Mouse (Mus musculus) small intestine, adult 2 months (tissue): ENCODE results near the gene Atg4d.

ENCODE experiments used
- CTCF ChIP-seq: fragments of 200-500 bp; IDR thresholded peaks from 2 replicates; pipeline ENCODE4 v1.5.1; 2012; ENCODE audit warnings: low read depth, mild to moderate bottlenecking, control low read depth, inconsistent platforms, low read length, moderate library complexity, mixed read lengths; ENCODE audit not compliant: insufficient replicate concordance, insufficient read length; ENCODE audit errors: extremely low read depth
- POLR2A ChIP-seq: fragments of 200-500 bp; IDR thresholded peaks from 2 replicates; pipeline ENCODE4 v1.6.1; 2012; ENCODE audit warnings: low read depth, mild to moderate bottlenecking, control low read depth, inconsistent platforms, low read length, moderate library complexity

DNA sequence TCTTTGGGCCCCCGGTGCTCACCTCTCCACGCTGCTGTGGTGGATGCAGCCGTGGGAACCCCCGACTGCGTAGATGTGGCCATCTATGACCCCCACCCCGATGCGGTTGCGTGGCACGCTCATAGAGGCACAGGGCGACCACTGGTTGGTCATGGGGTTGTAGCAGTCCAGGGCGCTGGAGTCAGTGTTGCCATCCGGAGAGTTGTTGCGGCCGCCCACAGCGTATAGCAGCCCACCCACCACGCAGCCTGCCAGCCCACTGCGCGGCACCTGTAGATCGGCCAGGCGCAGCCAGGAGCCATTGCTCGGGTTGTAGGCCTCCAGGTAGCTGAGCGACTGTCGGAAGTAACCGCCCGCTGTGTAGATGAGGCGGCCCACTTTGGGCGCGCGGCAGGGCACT lies 31.7 kb upstream of the Atg4d start:
- TF ChIP-seq CTCF (no peak), POLR2A (no peak)
